Mouse (Mus musculus) small intestine, adult 2 months (tissue): ENCODE data around the gene Plscr1.

Source experiments
- CTCF ChIP-seq: fragments of 200-500 bp; IDR thresholded peaks from 2 replicates; pipeline ENCODE4 v1.5.1; 2012; ENCODE audit warnings: low read depth, mild to moderate bottlenecking, control low read depth, inconsistent platforms, low read length, moderate library complexity, mixed read lengths; ENCODE audit not compliant: insufficient replicate concordance, insufficient read length; ENCODE audit errors: extremely low read depth
- POLR2A ChIP-seq: fragments of 200-500 bp; IDR thresholded peaks from 2 replicates; pipeline ENCODE4 v1.6.1; 2012; ENCODE audit warnings: low read depth, mild to moderate bottlenecking, control low read depth, inconsistent platforms, low read length, moderate library complexity

GRCm38 (mm10) chr9:92273956-92274762, 24.6 kb downstream of the Plscr1 start:
- TF ChIP-seq CTCF (no peak), POLR2A (no peak)
